Mouse (Mus musculus): Measurements from ENCODE around the gene Rps6ka2. TPM values are rescaled to one million over a fixed set of nuclear protein-coding genes. Genes with fewer than 3 reads are reported as not detected.
"Not testable (repeated sequence)": the region's sequence is repeated elsewhere in the genome, so short reads cannot be mapped to it uniquely, and the experiment has no call there.

Rps6ka2 gene
- total RNA-seq, 2 experiments from 2014 or later = 18.3 to 18.5 TPM

DNA sequence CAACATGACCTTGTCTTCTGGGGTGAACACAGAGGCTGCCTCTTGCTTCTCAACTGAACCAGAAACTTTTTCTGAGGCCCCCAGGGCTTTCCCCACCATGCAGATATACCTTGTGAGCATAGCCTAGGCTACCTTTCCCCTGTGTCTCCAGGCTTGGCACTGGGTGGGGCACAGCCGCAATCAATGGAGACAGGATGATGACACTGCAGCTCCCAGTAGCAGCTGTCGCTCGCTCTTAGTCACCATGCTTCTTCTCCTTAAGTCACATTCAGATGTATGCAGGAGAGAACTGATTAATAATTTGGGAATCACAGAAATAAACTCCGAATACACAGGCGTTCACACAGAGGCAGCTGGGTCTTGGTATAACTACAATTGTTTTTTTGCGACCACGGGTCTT, 4.4 kb upstream of the Rps6ka2 start:
- DNase-seq = no peak
- intact Hi-C loops (cut with DNase I) = no loop called here

DNA sequence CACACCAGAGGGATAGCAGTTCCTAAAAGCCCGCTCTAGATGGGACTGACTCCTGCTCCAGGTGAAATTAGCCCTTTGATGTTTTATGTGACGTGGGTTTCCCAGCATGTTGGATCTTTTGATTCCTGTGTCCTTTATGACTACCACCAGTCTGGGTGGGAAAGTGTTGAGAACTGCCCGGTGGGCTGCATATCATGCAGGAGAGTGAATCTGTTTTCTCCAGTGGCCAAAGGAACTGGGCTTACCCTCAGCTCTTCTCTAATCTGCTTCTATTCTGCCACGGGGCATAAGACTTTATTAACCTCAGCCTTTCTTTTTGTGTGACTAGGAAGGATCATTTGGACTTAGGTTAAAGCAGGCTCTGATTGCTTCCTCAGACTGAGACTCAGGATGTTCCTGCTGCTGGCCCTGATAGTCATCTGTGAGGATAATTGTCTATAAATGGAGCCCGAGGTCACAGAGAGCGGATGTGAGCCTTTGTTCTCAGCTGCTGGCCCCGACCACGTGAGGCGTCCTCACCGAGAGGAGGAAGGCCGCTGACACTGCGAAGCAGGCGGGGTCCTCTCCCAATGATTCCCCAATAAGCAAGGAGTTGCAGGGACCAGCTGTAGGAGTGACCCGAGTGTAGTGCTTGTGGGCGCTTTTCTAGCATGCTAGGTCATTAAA, 821 bp upstream of the Rps6ka2 start:
- peak; percentile 69 to 76 for DNase-seq
- intact Hi-C loops (cut with DNase I) = no loop called here

DNA sequence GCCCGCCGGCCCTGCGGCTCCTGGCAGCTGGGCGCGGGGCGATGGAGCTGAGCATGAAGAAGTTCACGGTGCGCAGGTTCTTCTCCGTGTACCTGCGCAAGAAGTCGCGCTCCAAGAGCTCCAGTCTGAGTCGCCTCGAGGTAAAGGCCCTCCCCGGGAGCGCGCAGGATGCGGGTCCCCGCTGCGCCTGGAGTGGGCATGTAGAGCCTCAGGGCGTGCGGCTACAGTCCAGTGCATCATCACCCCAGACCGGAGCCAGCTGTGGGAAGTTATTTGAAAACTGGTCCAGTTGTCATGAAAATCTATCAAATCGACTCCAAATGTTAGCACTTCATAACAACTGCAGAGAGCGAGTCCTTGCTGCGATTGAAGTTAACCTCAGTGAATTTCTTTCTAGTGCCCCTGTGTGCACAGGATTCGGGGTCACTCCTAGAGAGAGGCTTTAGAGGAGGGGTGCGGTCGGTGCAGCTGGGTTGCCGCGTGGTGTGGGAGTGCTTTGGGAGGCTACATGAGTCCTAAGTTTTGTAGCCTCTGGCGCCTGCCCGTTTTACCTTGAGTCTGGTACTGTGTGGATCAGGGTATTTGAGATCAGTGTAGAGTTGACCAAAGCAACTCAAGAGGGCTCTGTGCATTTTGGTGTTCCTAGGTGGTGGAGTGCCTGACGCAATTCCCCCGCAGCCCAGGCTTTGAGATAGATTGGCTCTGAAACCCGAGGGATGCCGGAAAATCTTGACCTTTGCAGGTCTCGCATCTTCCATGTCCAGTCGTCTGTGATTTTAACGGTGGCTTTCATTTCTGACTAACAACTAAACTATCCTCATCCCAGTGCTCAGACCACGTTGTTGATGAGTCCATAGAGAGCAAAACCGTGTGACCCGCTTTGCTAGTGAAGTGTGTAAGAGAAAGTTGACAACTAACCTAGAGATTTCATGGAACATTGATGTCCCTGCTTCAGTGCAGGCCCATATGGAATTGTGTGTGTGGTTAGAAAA, 685 bp downstream of the Rps6ka2 start:
- DNase-seq = no peak
- intact Hi-C loops (cut with DNase I) = no loop called here

GRCm38 (mm10) chr17:7173331-7174028, 3.6 kb downstream of the Rps6ka2 start:
- no peak for DNase-seq
- intact Hi-C loops (cut with DNase I) = loop anchor here (2.0 kb wide), 2 partner anchors 23 to 27 kb away; no protein-coding TSS in a partner anchor

DNA sequence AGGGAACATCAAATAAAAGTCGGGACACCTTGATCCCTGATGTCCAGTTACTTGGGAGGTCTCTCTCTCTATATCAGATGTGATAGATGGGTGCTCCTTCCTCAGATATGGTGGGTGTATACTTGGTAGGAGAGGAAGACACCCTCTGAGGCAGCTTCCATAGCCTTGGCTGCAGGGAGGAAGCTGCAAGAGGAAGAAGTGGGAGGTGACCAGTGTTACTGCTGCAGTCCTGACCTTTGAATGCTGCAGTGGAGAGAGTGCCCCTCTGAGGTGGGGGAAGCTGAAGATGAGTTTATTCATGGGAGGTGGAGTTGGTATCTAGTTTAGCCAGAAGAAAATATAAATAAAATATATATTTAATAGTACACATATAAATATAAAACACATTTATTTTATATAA, 5.4 kb downstream of the Rps6ka2 start:
- no peak for DNase-seq
- intact Hi-C loops (cut with DNase I) = no loop called here

- intact Hi-C loops (cut with DNase I) = no loop called here
Measured at GRCm38 (mm10) chr17:7176394-7176793, 6.5 kb downstream of the Rps6ka2 start.

GRCm38 (mm10) chr17:7178196-7178595, 8.3 kb downstream of the Rps6ka2 start:
- no peak for DNase-seq
- intact Hi-C loops (cut with DNase I) = no loop called here

More at GRCm38 (mm10) chr17:7176394-7176793, 6.5 kb downstream of the Rps6ka2 start:
- peak; percentile 42 to 51 for DNase-seq

DNA sequence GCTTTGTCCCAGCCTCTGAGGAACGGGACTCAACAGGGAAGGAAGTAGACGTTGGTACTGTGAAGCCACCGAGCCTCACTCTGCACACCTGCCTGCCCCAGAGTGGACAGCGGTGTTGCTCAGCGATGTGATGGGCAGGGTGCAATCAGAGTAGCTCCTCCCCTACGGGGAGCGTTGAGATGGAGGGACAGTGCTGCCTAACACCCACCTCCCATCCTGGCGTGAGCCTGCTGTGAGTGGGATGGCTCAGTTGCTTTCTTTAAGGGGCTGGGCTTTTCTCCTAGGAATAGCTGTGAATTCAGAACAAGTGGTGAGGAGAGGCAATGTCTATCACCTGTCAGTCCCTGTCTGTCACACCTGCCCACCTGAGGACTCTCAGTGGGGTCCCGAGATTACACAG, 12.3 kb downstream of the Rps6ka2 start:
- intact Hi-C loops (cut with DNase I) = no loop called here
- DNase-seq = no peak

- DNase-seq; intact Hi-C loops (cut with DNase I): not testable (repeated sequence)
Measured at GRCm38 (mm10) chr17:7187037-7187436, 17.1 kb downstream of the Rps6ka2 start.

- intact Hi-C loops (cut with DNase I) = no loop called here
- no peak for DNase-seq
Measured at GRCm38 (mm10) chr17:7189425-7189824, 19.5 kb downstream of the Rps6ka2 start.

DNA sequence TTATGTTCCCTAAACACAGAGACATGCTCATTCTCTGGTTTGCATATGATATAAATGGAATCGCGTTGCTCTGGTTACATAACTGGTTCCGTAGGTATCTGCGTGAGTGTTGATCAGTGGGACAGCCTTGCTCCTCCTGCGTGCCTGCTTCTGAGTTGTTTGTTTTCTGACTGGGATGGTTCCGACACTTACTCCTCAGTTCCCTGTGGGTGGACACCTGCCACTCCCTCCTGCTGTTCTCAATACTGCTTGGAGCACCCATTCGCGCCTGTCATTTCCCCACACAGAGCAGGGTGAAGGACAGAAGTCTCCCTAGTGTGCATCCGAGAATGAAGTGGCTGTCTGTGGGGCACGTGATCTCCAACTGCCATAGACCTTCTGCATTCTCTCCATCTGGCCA, 20.1 kb downstream of the Rps6ka2 start:
- intact Hi-C loops (cut with DNase I) = no loop called here
- no peak for DNase-seq

GRCm38 (mm10) chr17:7194140-7194840, 24.4 kb downstream of the Rps6ka2 start:
- DNase-seq = no peak
- intact Hi-C loops (cut with DNase I) = no loop called here

DNA sequence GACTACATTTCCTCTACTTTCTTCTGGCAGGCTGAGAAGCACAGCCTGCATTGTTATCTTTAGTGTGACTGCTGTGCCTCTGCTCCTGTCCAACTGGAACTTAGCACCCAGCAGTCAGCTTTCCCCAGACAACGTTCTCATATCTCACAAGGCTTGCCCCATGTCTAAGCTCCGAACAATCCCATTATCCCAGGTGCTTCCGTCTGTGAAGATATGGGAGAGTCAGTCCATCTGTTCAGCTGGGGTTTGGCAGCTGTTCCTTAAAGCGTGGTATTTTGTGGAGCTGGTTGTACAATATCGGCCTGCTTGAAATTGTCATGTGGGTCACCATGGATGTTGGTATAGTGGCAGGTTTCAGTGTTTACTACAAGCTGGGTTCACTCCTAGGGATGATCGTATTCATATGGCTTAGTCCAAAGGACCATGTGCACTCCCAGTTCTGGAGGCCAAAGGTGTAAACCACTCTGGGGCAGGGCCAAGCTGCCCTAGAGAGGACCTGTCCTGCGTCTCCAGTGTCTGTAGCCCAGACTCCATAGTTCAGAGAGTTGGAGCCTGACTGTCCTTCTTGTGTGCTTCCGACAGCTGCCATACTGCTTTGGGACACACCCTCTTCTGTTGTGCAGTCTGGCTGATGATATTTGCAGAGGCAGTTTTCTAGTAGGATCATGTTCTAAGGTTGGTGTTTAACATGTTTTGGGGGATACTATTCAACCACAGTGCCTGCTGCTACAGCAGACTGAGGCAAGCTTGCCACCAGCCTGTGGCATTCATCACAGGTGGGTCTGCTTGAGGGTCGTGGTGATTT, 27.4 kb downstream of the Rps6ka2 start:
- no peak for DNase-seq
- intact Hi-C loops (cut with DNase I) = loop anchor here (2.0 kb wide), 1 partner anchor 25 kb away; no protein-coding TSS in a partner anchor

- intact Hi-C loops (cut with DNase I) = no loop called here
- no peak for DNase-seq
Measured at GRCm38 (mm10) chr17:7204771-7205406, 35.0 kb downstream of the Rps6ka2 start.

DNA sequence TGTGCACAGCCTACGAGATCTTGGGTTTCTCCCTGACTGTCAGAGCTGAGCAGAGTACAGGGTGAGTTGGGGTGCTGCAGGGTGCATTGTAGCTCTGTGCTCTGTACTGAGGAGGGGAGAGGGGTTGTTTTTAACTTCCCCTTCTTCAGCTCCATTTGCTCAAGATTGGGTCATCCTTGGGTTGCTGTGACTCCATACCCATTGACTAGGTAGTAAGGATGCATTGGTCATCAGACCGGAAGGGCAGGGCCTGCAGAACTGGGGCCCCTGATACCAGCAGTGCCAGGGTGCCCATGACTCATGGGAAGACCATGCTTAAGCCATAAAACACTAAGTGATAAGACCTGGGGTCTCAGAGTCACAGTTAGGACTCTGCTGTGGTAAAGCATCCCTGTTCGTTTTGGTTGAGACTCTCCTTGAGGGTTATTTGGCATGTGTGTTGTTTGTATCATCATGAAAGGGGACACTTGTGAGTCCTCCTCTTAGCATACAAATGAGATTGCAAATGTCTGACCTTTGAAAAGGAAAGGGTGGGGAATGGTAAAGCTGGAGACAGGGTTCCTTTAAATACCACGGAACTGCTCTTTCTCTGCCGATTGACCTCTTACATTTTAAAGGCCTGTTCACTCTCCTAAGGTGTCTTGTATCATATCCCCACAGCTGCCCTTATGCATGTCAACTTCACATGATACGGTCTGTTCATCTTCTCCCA, 36.7 kb downstream of the Rps6ka2 start:
- intact Hi-C loops (cut with DNase I) = no loop called here

DNA sequence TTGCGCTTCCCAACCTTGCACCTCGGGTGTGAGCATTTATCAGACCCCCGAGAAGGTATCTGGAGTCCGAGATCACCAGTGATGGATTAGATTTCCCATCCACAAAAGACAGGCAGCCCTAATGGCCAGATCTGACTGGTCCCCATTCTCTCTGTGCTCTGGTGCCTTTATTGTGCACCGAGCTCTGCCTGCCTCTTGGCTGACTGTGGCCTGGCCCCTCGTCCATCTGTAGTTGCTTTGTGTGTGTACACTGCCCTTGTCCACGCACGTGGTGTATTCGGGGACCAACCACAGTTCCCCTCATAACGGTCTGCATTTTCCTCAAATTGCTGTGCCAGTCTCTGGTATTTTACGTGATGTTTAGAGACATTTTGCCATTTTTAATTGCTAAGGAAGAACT, 40.7 kb downstream of the Rps6ka2 start:
- no peak for DNase-seq
- intact Hi-C loops (cut with DNase I) = no loop called here

More for the DNA sequence above, 36.7 kb downstream of the Rps6ka2 start:
- DNase-seq = no peak

- DNase-seq = no peak
- intact Hi-C loops (cut with DNase I) = no loop called here
Measured at GRCm38 (mm10) chr17:7211893-7212292, 42.0 kb downstream of the Rps6ka2 start.

GRCm38 (mm10) chr17:7213214-7213613, 43.3 kb downstream of the Rps6ka2 start:
- intact Hi-C loops (cut with DNase I) = no loop called here
- DNase-seq = no peak
